Mouse (Mus musculus) spleen, postnatal 0 days (tissue): ENCODE results near the gene Ubqlnl. TPM values are rescaled to one million over a fixed set of nuclear protein-coding genes. Genes with fewer than 3 reads are reported as not detected.

Source experiments
- polyA plus RNA-seq: library from polyadenylated mRNA; unstranded; fragments of >200 nt; fragmentation: Nextera tagmentation; extraction: Ambion mirVana; gene quantifications from 2 replicates; pipeline ENCODE4 v1.2.1, GENCODE M21; 2015

Ubqlnl gene
- polyA plus RNA-seq: not detected in 2 replicates

GRCm38 (mm10) chr7:104150456-104150855 is at the start of gene Ubqlnl:
Ubqlnl (minus strand) TSS chr7:104150556.

GRCm38 (mm10) chr7:104195885-104196284 is 45.5 kb upstream of the Ubqlnl start, which contains the start of gene Olfr649:
Olfr649 (minus strand) TSS chr7:104195985.

GRCm38 (mm10) chr7:104183292-104183691 is 32.9 kb upstream of the Ubqlnl start, which contains the start of gene Olfr648:
Olfr648 (minus strand) TSS chr7:104183392.

DNA sequence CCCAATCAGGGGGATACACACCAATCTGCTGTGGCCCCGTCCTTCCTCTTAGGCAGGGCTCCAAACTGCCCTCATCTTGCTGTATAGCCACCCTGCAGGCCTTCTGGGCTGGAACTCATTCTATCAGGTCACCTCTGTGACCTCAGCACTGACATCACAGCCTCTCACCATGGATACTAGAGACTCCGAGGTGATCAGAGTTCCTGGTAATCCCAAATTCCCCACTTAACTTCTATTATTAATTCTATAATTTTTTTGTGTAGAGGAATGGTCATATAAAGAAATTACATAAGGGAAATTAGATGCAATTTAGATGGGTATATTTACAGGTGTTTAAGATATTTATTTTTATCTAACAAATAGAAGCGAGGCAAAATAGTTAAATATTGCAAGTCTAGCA is 7.2 kb downstream of the Ubqlnl start, which contains the start of gene Ubqln3:
Ubqln3 (minus strand) TSS at position 101 of the 400 bp plus-strand sequence.

DNA sequence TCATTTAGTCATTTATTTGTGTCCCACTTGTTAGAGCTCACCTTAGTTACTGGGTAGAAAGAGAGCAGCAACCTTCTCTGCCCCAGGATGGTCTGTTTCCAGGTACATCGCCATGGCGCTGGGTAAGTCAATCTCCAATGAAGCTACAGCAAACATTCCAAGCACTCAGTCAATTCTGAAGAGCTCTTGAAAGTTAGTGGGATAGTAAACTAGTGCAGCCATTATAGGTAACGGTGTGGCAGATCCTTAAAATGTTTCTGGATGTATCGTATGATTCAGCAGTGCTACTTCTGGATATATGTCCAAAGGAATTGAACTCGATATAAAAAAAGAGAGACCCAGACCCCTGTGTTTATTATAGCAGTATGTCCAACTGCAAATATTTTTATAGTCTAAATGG is 13.1 kb downstream of the Ubqlnl start, which contains the start of gene Olfr643:
Olfr643 (minus strand) TSS at position 101 of the 400 bp plus-strand sequence.

DNA sequence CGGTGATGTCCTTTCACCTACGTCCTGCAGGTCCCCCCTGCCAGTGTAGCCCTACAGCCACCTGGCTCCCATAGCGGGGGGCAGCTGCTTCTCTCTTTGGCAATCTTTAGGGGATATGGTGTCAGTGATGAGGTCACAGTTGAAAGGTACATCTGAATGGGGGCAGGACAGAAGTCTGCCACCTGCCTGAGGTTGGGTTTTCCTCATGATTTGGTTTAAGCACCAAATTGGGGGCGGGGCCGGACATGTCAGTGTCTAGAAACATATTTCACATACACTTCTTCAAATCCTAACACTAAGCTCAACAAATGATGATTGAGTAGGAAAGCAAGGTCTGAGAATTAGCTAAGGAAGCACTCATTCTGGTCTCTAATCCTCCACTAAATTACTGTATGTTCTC is 20.6 kb downstream of the Ubqlnl start, which contains the start of gene Ubqln5:
Ubqln5 (minus strand) TSS at position 101 of the 400 bp plus-strand sequence.

DNA sequence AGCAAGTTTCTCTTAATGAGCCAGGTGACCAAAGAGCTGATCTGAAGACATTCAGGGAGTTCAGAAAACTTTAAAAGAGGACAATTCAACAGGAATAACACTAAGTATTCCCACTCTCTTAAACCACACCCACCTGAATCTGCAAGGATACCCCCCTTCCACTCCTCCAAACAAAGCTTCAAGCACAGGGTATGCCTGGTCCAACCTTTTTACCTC is 45.7 kb downstream of the Ubqlnl start, which contains the start of gene Olfr646:
Olfr646 (plus strand) TSS at position 117 of the 216 bp plus-strand sequence.

Other genes with a start within 250 kb of the Ubqlnl start
- not detected in 2 replicates for gene Olfr65, start 247.1 kb downstream of the Ubqlnl start, polyA plus RNA-seq
- not detected in 2 replicates for gene Olfr631, start 221.7 kb downstream of the Ubqlnl start, polyA plus RNA-seq
- gene Olfr632, start 216.2 kb downstream of the Ubqlnl start, polyA plus RNA-seq: 0.07 TPM in 1 of 2 replicates, not detected in the other
- not detected in 2 replicates for gene Olfr633, start 206.1 kb downstream of the Ubqlnl start, polyA plus RNA-seq
- not detected in 2 replicates for gene Olfr635, start 179.4 kb downstream of the Ubqlnl start, polyA plus RNA-seq
- not detected in 2 replicates for gene Olfr638, start 151.8 kb downstream of the Ubqlnl start, polyA plus RNA-seq
- not detected in 2 replicates for gene Olfr639, start 133.3 kb downstream of the Ubqlnl start, polyA plus RNA-seq
- gene Olfr640, start 125.0 kb downstream of the Ubqlnl start, polyA plus RNA-seq: not detected in 2 replicates
- not detected in 2 replicates for gene Olfr641, start 115.1 kb downstream of the Ubqlnl start, polyA plus RNA-seq
- not detected in 2 replicates for gene Olfr642, start 97.9 kb downstream of the Ubqlnl start, polyA plus RNA-seq
- gene 4930516K23Rik, start 89.1 kb downstream of the Ubqlnl start, polyA plus RNA-seq: not detected in 2 replicates
- gene Olfr644, start 78.7 kb downstream of the Ubqlnl start, polyA plus RNA-seq: not detected in 2 replicates
- not detected in 2 replicates for gene Olfr645, start 65.1 kb downstream of the Ubqlnl start, polyA plus RNA-seq
- gene Olfr646, start 45.7 kb downstream of the Ubqlnl start, polyA plus RNA-seq: not detected in 2 replicates
- not detected in 2 replicates for gene Ubqln5, start 20.7 kb downstream of the Ubqlnl start, polyA plus RNA-seq
- gene Olfr643, start 13.2 kb downstream of the Ubqlnl start, polyA plus RNA-seq: not detected in 2 replicates
- not detected in 2 replicates for gene Ubqln3, start 7.3 kb downstream of the Ubqlnl start, polyA plus RNA-seq
- 0.07 TPM in 1 of 2 replicates, not detected in the other for gene Olfm5, start 14.3 kb upstream of the Ubqlnl start, polyA plus RNA-seq
- gene Olfr648, start 32.8 kb upstream of the Ubqlnl start, polyA plus RNA-seq: 0.08 and 0.15 TPM in 2 replicates
- gene Olfr649, start 45.4 kb upstream of the Ubqlnl start, polyA plus RNA-seq: not detected in 2 replicates
- gene Trim6, start 68.2 kb upstream of the Ubqlnl start, polyA plus RNA-seq: 0.65 and 1.2 TPM in 2 replicates
- 5.6 and 7.4 TPM in 2 replicates for gene Trim34a, start 93.9 kb upstream of the Ubqlnl start, polyA plus RNA-seq
- gene Trim5, start 137.5 kb upstream of the Ubqlnl start, polyA plus RNA-seq: 2.3 and 2.9 TPM in 2 replicates
- 13.9 and 19.1 TPM in 2 replicates for gene Trim12a, start 164.9 kb upstream of the Ubqlnl start, polyA plus RNA-seq
- gene Trim34b, start 178.9 kb upstream of the Ubqlnl start, polyA plus RNA-seq: 0.13 TPM in 1 of 2 replicates, not detected in the other
- gene Trim12c, start 202.8 kb upstream of the Ubqlnl start, polyA plus RNA-seq: 5.1 and 7.7 TPM in 2 replicates
- 6.6 and 7.3 TPM in 2 replicates for gene Trim30b, start 219.3 kb upstream of the Ubqlnl start, polyA plus RNA-seq